Mouse (Mus musculus) C2C12 (cell line): Measurements from ENCODE around the gene Spp2.

Source experiments
- CTCF ChIP-seq: IDR thresholded peaks from one replicate; pipeline ENCODE4 v1.5.1; 2011; ENCODE audit not compliant: control insufficient read depth, insufficient read depth, insufficient read length
- FOSL1 ChIP-seq: IDR thresholded peaks from one replicate; pipeline ENCODE4 v1.8.0; 2011; ENCODE audit warnings: mild to moderate bottlenecking, low read length; ENCODE audit not compliant: poor library complexity, insufficient read depth, severe bottlenecking
- MAX ChIP-seq: IDR thresholded peaks from one replicate; pipeline ENCODE4 v1.6.1; 2011; ENCODE audit warnings: mild to moderate bottlenecking, control low read depth
- MYOD1 ChIP-seq: IDR thresholded peaks from one replicate; pipeline ENCODE4 v1.6.1; 2011; ENCODE audit warnings: low read depth; ENCODE audit not compliant: control insufficient read depth, insufficient read length
- MYOG ChIP-seq: IDR thresholded peaks from one replicate; pipeline ENCODE4 v1.6.1; 2011; ENCODE audit not compliant: control insufficient read depth, insufficient read length; ENCODE audit errors: extremely low read depth
- USF1 ChIP-seq: IDR thresholded peaks from one replicate; pipeline ENCODE4 v1.6.1; 2011; ENCODE audit warnings: low read depth, mild to moderate bottlenecking, control low read depth, moderate library complexity

DNA sequence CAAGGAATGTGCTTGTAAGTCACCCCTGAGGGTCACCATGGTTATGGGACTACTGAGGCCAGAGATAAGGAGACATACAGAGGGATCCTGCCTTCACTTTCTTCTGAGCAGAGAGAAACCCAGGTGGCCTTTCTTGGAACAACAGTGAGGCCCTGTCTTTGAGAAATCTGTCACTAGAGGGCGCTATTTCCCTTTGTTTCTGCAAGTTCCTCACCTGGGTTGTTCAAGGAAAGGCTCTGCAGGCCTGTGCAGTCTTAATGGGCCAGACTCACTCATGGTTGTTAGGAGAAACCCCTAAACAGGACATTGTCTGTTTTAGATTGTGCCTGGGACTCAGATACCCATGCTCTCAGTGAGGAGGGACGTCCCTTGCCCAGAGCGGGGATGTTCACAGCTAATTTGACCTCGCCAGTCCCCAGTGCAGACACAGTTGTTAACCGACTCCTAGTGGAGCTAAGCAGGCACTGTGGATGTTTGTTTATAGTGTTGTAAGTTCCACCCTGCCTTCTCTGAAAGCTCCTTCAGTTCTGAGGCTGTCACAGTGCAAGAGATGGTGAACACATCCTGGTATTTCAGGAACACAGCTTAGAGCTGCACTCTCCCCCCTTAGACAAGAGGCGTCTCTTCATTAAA lies 49.2 kb upstream of the Spp2 start:
- TF ChIP-seq CTCF (peak; percentile 45), USF1 (no peak), MYOG (no peak), MYOD1 (no peak), MAX (no peak), FOSL1 (no peak)
